Mouse (Mus musculus) G1E-ER4 (cell line): ENCODE measurements around the gene Fbrsl1. TPM values are rescaled to one million over a fixed set of nuclear protein-coding genes. Genes with fewer than 3 reads are reported as not detected.

Experiments used
- GATA1 ChIP-seq: IDR thresholded peaks from one replicate; pipeline ENCODE4 v1.8.0; 2012; ENCODE audit warnings: low read length, inconsistent platforms
- polyA plus RNA-seq: library from polyadenylated mRNA; stranded (reverse); fragments of >175 nt; gene quantifications from 2 replicates; pipeline ENCODE4 v1.2.3, GENCODE M21; 2012

The Fbrsl1 gene
- polyA plus RNA-seq, 1 experiment, result 117 TPM

- TF ChIP-seq GATA1, result no peak
These were observed 90.6 kb downstream of the Fbrsl1 start for GRCm38 (mm10) chr5:110357531-110358179.

DNA sequence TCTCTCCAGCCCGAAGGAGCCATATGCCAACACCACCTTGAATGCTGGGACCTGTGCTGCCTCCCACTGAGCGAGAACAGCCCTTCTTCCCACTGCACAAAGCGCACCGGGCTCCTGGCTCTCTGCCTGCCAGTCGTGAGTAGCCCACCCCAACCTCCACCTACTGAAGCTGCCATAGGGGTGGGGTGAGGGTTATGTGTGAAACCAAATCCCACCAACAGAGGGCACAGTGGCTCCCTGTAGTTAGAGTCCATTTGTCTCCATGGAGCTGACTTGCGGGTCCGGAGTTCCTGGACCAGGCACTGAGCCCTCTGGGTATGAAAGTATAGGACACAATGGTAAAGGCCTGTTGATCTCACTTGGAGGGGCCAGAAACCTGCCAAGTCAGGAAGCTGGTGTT lies 93.6 kb downstream of the Fbrsl1 start:
- no peak for TF ChIP-seq GATA1

- TF ChIP-seq GATA1, result no peak
These were observed 101.3 kb downstream of the Fbrsl1 start for GRCm38 (mm10) chr5:110347006-110347405.

GRCm38 (mm10) chr5:110345553-110345952 lies 102.8 kb downstream of the Fbrsl1 start:
- no peak for TF ChIP-seq GATA1

DNA sequence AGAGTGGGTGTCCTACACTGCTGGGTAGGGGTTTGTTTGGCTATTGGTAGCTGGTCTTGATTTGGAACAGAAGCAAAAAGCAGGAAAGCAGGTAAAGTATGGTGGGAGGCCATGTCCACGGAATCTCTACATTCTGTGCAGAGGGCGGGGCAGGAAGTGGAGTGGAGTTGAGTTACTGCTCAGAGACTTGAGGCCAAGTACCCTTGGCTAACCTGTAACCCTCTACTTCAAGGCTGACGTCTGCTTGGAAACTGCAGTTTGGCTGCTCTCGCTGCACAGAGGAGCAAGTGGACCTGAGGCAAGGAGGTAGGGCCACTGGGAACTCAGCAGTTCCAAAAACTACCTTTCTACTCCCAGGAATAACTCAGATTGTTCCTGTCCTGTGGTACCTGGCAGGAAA lies 103.8 kb downstream of the Fbrsl1 start, which contains the start of gene Lrcol1:
TSS of gene Lrcol1 (plus strand) at position 207 of the 400 bp plus-strand sequence.
- no peak for TF ChIP-seq GATA1

DNA sequence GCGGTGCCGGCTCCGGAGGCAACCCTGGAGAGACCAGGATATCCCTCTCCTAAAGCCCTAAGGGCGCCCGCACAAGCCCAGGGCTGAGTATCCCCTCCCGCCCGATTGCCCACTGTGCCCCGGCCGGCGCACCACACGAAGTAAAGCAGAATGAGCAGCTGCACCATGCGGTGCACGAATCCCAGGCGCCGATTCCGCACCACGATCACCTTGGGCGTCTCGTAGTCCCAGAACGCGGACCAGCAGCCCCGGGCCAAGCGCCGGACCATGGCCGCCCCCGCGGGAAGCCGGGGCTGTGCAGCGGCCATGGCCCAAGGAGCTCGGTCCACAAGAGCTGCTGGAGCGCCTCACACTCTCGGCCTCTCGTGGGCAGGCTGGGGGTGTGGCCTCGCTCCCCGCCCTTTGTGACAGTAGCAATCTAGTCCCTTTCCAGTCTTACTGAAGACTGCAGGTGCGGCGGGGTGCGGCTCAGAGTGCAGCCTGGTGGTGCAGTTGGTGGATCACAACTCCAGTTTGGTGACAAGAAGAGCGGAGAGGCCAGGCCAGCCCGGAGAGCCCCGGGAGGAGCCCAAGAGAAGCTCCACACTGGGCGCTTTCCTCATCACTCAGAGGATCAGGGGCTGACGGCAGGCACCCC lies 105.5 kb downstream of the Fbrsl1 start, which contains the start of gene P2rx2:
TSS of gene P2rx2 (minus strand) at position 565 of the 637 bp plus-strand sequence.
- no peak for TF ChIP-seq GATA1

- TF ChIP-seq GATA1, result no peak
These were observed 109.5 kb downstream of the Fbrsl1 start for GRCm38 (mm10) chr5:110338792-110339191.

DNA sequence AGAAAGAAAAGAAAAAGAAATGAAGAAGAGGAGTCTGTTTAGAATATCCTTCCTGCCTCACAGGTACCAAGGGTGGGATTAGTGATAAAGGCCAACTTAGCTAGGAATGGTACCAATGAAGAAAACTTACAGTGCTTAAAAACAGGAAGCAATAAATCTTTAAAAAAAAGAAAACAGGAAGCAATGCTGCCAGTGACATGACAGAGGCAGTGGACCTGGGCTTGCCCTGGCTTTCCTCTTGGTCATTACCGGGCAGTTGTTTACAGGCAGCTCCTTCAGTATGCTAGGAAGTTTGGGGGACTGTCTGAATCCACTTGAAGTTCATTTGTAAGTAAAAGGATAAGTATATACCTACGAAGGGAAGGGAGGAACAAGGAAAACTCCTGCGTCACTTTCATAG lies 117.8 kb downstream of the Fbrsl1 start:
- TF ChIP-seq GATA1, result no peak

DNA sequence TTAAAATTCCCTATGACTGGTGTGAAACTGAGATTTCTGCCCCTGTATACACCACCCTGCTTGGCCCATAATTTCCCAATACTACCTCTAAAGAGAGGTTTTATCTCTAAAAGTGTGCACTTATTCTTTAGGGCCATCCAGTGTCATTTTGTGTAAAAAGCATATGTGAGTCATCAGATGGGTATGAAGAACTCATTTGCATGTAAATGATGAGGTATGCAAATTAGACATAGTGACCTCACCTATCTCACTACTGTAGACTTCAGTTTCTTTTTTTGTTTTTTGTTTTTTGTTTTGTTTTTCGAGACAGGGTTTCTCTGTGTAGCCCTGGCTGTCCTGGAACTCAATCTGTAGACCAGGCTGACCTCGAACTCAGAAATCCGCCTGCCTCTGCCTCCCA lies 135.2 kb downstream of the Fbrsl1 start:
- TF ChIP-seq GATA1, result no peak

Other genes starting within 250 kb of the Fbrsl1 start
- 8.1 and 14.8 TPM in 2 replicates for gene Ankle2, start 217.5 kb downstream of the Fbrsl1 start, polyA plus RNA-seq
- gene Pgam5, start 178.6 kb downstream of the Fbrsl1 start, polyA plus RNA-seq, result 26.3 and 27.2 TPM in 2 replicates
- gene Pxmp2, start 162.3 kb downstream of the Fbrsl1 start, polyA plus RNA-seq, result 41.5 and 51.4 TPM in 2 replicates
- gene Pole, start 162.2 kb downstream of the Fbrsl1 start, polyA plus RNA-seq, result 23.3 and 35.0 TPM in 2 replicates
- not detected in 2 replicates for gene P2rx2, start 105.3 kb downstream of the Fbrsl1 start, polyA plus RNA-seq
- gene Lrcol1, start 103.8 kb downstream of the Fbrsl1 start, polyA plus RNA-seq, result not detected in 2 replicates
- gene Galnt9, start 95.9 kb upstream of the Fbrsl1 start, polyA plus RNA-seq, result not detected in 2 replicates
- 228 and 255 TPM in 2 replicates for gene Noc4l, start 204.9 kb upstream of the Fbrsl1 start, polyA plus RNA-seq
- 14.9 and 18.8 TPM in 2 replicates for gene Ddx51, start 204.9 kb upstream of the Fbrsl1 start, polyA plus RNA-seq